Mouse (Mus musculus) small intestine, adult 2 months (tissue): ENCODE measurements around the gene Dupd1.

Source experiments
- CTCF ChIP-seq: fragments of 200-500 bp; IDR thresholded peaks from 2 replicates; pipeline ENCODE4 v1.5.1; 2012; ENCODE audit warnings: low read depth, mild to moderate bottlenecking, control low read depth, inconsistent platforms, low read length, moderate library complexity, mixed read lengths; ENCODE audit not compliant: insufficient replicate concordance, insufficient read length; ENCODE audit errors: extremely low read depth
- POLR2A ChIP-seq: fragments of 200-500 bp; IDR thresholded peaks from 2 replicates; pipeline ENCODE4 v1.6.1; 2012; ENCODE audit warnings: low read depth, mild to moderate bottlenecking, control low read depth, inconsistent platforms, low read length, moderate library complexity

- no peak for TF ChIP-seq CTCF
- no peak for TF ChIP-seq POLR2A
Observed at GRCm38 (mm10) chr14:21711231-21711630, 3.1 kb downstream of the Dupd1 start.
